Mouse (Mus musculus): ENCODE data around the gene Tm6sf1. TPM values are rescaled to one million over a fixed set of nuclear protein-coding genes. Genes with fewer than 3 reads are reported as not detected.

The Tm6sf1 gene
- total and polyA plus RNA-seq, 3 experiments: 0.28 to 0.93 (median 0.57) TPM

GRCm38 (mm10) chr7:81828681-81829378 lies 30.0 kb upstream of the Tm6sf1 start:
- Histone ChIP-seq H3K36me3 (replicated peaks in 1 of 2; ENCODE audit: control insufficient read depth in 1 of 2, insufficient read depth in 1 of 2, low read length in 1 of 2) (peaks cover 0 to 14% of the 10 kb centered on the region in 2 experiments), H3K4me2 (ENCODE audit: insufficient read depth, low read depth, poor library complexity, severe bottlenecking) (peak overlapping the region; percentile 77), H3K27me3 (replicated peaks) (no peaks in the 10 kb centered on the region), H3K79me2 (replicated peaks; ENCODE audit: control insufficient read depth, extremely low read depth, insufficient read depth, poor library complexity, severe bottlenecking) (peaks cover 42% of the 10 kb centered on the region), H3K4me3 (replicated peaks in 1 of 3; ENCODE audit: low read depth in 2 of 3, low read length in 2 of 3, poor library complexity in 1 of 3) (peak overlapping the region; percentile 76 to 89 (median 86)), H3K9me3 (replicated peaks; ENCODE audit: low read length) (no peaks in the 10 kb centered on the region), H3K4me1 (ENCODE audit: control insufficient read depth in 1 of 2, insufficient read depth in 2 of 2) (peaks cover 8 to 37% of the 10 kb centered on the region in 2 experiments), H3K27ac (ENCODE audit: insufficient read depth, low read depth) (peak overlapping the region; percentile 64), H3K9ac (ENCODE audit: insufficient read depth, low read depth) (peak overlapping the region; percentile 71)
- TF ChIP-seq MAX (IDR thresholded peaks at IDR 0.05; ENCODE audit: low read length) (no peak), GABPA (IDR thresholded peaks at IDR 0.05; ENCODE audit: insufficient replicate concordance, low read depth, low read length) (no peak), HCFC1 (IDR thresholded peaks at IDR 0.05; ENCODE audit: low read depth, low read length) (no peak), ETS1 (conservative IDR thresholded peaks at IDR 0.05; ENCODE audit: low read depth, low read length) (no peak), CHD2 (IDR thresholded peaks at IDR 0.05; ENCODE audit: low read length) (no peak), ZC3H11A (IDR thresholded peaks at IDR 0.05; ENCODE audit: low read depth, low read length) (no peak), SMC3 (IDR thresholded peaks at IDR 0.05; ENCODE audit: low read depth, low read length) (no peak), ZMIZ1 (IDR thresholded peaks at IDR 0.05; ENCODE audit: low read depth, low read length) (no peak), JUND (conservative IDR thresholded peaks at IDR 0.05; ENCODE audit: low read depth, low read length) (no peak), UBTF (IDR thresholded peaks at IDR 0.05; ENCODE audit: low read depth, low read length) (peak; percentile 67; the same call in 1 of the 2 replicates), PAX5 (IDR thresholded peaks at IDR 0.05; ENCODE audit: low read length) (no peak), NELFE (IDR thresholded peaks at IDR 0.05; ENCODE audit: low read depth, low read length) (no peak), IRF4 (IDR thresholded peaks at IDR 0.05; ENCODE audit: low read depth, low read length) (0 out of 2 replicates have a peak, but pooled peaks have one; percentile 8), CHD1 (IDR thresholded peaks at IDR 0.05; ENCODE audit: low read depth, low read length) (0 out of 2 replicates have a peak, but pooled peaks have one; percentile 12), POLR2A (IDR thresholded peaks at IDR 0.05; ENCODE audit: low read depth, low read length) (no peak), CTCF (conservative IDR thresholded peaks at IDR 0.05 in 1 of 2, IDR thresholded peaks at IDR 0.05 in 1 of 2; ENCODE audit: low read depth in 2 of 2, low read length in 2 of 2) (no peak), MAZ (IDR thresholded peaks at IDR 0.05; ENCODE audit: low read depth, low read length) (no peak), NRF1 (IDR thresholded peaks at IDR 0.05; ENCODE audit: low read depth, low read length) (no peak), TCF12 (IDR thresholded peaks at IDR 0.05; ENCODE audit: low read depth, low read length) (no peak), TBP (conservative IDR thresholded peaks at IDR 0.05; ENCODE audit: low read depth, low read length) (no peak), ELF1 (IDR thresholded peaks at IDR 0.05; ENCODE audit: low read depth, low read length) (0 out of 2 replicates have a peak, but pooled peaks have one; percentile 10)
- DNase-seq (ENCODE audit: extremely low read depth): no peak
- dilution Hi-C loops (cut with MboI; ENCODE audit: extremely low pct_ligation_motif_present, extremely low pct_unique_long_range_greater_than_20kb, low sequenced_read_pairs): no loop called here
- in situ Hi-C loops (cut with MboI; ENCODE audit: low pct_ligation_motif_present, low pct_unique_long_range_greater_than_20kb, low sequenced_read_pairs): no loop called here

Measured in CH12.LX (cell line).